Mouse (Mus musculus) embryo, embryonic 11.5 days (tissue): ENCODE measurements around the gene Acat3.
"Not testable (repeated sequence)": the region's sequence is repeated elsewhere in the genome, so short reads cannot be mapped to it uniquely, and the experiment has no call there.

ENCODE experiments used
- DNase-seq: peaks from one replicate; pipeline ENCODE4 v3.0.0-alpha.2; 2012; ENCODE audit warnings: low read depth, low spot score

Acat3 gene

GRCm38 (mm10) chr17:12940151-12940805 is at the start of gene Acat3:
Gene Acat3 (minus strand): TSS chr17:12940600.
- DNase-seq: no peak

- not testable (repeated sequence) for DNase-seq
These were observed 47.7 kb upstream of the Acat3 start for GRCm38 (mm10) chr17:12988096-12988495.

- no peak for DNase-seq
These were observed 43.6 kb upstream of the Acat3 start for GRCm38 (mm10) chr17:12983988-12984387.

- DNase-seq: no peak
These were observed 38.1 kb upstream of the Acat3 start for GRCm38 (mm10) chr17:12978546-12978945.

GRCm38 (mm10) chr17:12973851-12974250 is 33.5 kb upstream of the Acat3 start:
- no peak for DNase-seq

GRCm38 (mm10) chr17:12967173-12967572 is 26.8 kb upstream of the Acat3 start:
- no peak for DNase-seq

- no peak for DNase-seq
These were observed 23.1 kb upstream of the Acat3 start for GRCm38 (mm10) chr17:12963476-12963875.

- DNase-seq: peak; percentile 88
These were observed 20.0 kb upstream of the Acat3 start, which contains the start of gene Acat2 for GRCm38 (mm10) chr17:12960331-12960873. Gene Acat2 (minus strand): TSS chr17:12960747.

- not testable (repeated sequence) for DNase-seq
These were observed 19.0 kb upstream of the Acat3 start for GRCm38 (mm10) chr17:12959377-12959776.

- DNase-seq: no peak
These were observed 16.3 kb upstream of the Acat3 start for GRCm38 (mm10) chr17:12956664-12957063.

GRCm38 (mm10) chr17:12949669-12950068 is 9.3 kb upstream of the Acat3 start:
- no peak for DNase-seq

GRCm38 (mm10) chr17:12942459-12943162 is 2.2 kb upstream of the Acat3 start:
- no peak for DNase-seq

- no peak for DNase-seq
These were observed 1.3 kb upstream of the Acat3 start for GRCm38 (mm10) chr17:12941543-12942260.

GRCm38 (mm10) chr17:12939377-12940148 is 837 bp downstream of the Acat3 start:
- DNase-seq: not testable (repeated sequence)

GRCm38 (mm10) chr17:12938077-12938476 is 2.3 kb downstream of the Acat3 start:
- DNase-seq: no peak

GRCm38 (mm10) chr17:12937412-12937970 is 2.9 kb downstream of the Acat3 start:
- no peak for DNase-seq

- DNase-seq: no peak
These were observed 4.7 kb downstream of the Acat3 start for GRCm38 (mm10) chr17:12935719-12936118.

GRCm38 (mm10) chr17:12931576-12931975 is 8.8 kb downstream of the Acat3 start:
- not testable (repeated sequence) for DNase-seq

GRCm38 (mm10) chr17:12925703-12926180 is 14.7 kb downstream of the Acat3 start:
- DNase-seq: no peak

- no peak for DNase-seq
These were observed 15.4 kb downstream of the Acat3 start for GRCm38 (mm10) chr17:12925001-12925400.

GRCm38 (mm10) chr17:12921073-12921472 is 19.3 kb downstream of the Acat3 start:
- no peak for DNase-seq
